Mouse (Mus musculus): ENCODE results near the gene Pi4ka. TPM values are rescaled to one million over a fixed set of nuclear protein-coding genes. Genes with fewer than 3 reads are reported as not detected.

Gene Pi4ka
- polyA plus RNA-seq, 1 experiment from 2014 or later = 15.5 TPM

- Histone ChIP-seq H3K9me3 (ENCODE audit: control insufficient read depth, low read length) (no peaks in the 10 kb centered on the region), H3K9ac (ENCODE audit: low read length) (no peak overlapping the region), H3K27me3 (ENCODE audit: control insufficient read depth, insufficient read depth, low read length) (no peaks in the 10 kb centered on the region), H3K4me3 (ENCODE audit: low read depth, low read length) (no peak overlapping the region), H3K4me2 (replicated peaks; ENCODE audit: low read depth) (no peak overlapping the region), H3K36me3 (ENCODE audit: control insufficient read depth, insufficient read depth, low read length) (no peaks in the 10 kb centered on the region), H3K27ac (replicated peaks) (no peak overlapping the region), H3K4me1 (replicated peaks; ENCODE audit: control insufficient read depth, insufficient read depth) (no peaks in the 10 kb centered on the region; the same call in 1 of the 2 replicates)
- no peak for DNase-seq (ENCODE audit: low spot score)
- WGBS = 70% methylated on average over 1 of the region's 1 CpGs
- TF ChIP-seq CTCF (IDR thresholded peaks at IDR 0.05; ENCODE audit: low read depth) (no peak), EP300 (optimal IDR thresholded peaks at IDR 0.05) (no peak)
- ATAC-seq (ENCODE audit: low FRiP score, low TSS enrichment) = no peak
These were observed 161.1 kb downstream of the Pi4ka start for GRCm38 (mm10) chr16:17244996-17245395.

GRCm38 (mm10) chr16:17243731-17244130 lies 162.4 kb downstream of the Pi4ka start:
- H3K4me1 ChIP-seq (replicated peaks; ENCODE audit: control insufficient read depth, insufficient read depth) = no peaks in the 10 kb centered on the region; the same call in 1 of the 2 replicates
- ATAC-seq (ENCODE audit: low FRiP score, low TSS enrichment) = peak; percentile 52
- no peak overlapping the region for H3K4me2 ChIP-seq (replicated peaks; ENCODE audit: low read depth)
- 12% methylated on average over 1 of the region's 1 CpGs for WGBS
- H3K27me3 ChIP-seq (ENCODE audit: control insufficient read depth, insufficient read depth, low read length) = no peaks in the 10 kb centered on the region
- no peak for DNase-seq (ENCODE audit: low spot score)
- TF ChIP-seq CTCF (IDR thresholded peaks at IDR 0.05; ENCODE audit: low read depth) = no peak
- no peak for TF ChIP-seq EP300 (optimal IDR thresholded peaks at IDR 0.05)
- no peak overlapping the region for H3K27ac ChIP-seq (replicated peaks)
- no peaks in the 10 kb centered on the region for H3K36me3 ChIP-seq (ENCODE audit: control insufficient read depth, insufficient read depth, low read length)
- no peak overlapping the region for H3K4me3 ChIP-seq (ENCODE audit: low read depth, low read length)
- no peaks in the 10 kb centered on the region for H3K9me3 ChIP-seq (ENCODE audit: control insufficient read depth, low read length)
- H3K9ac ChIP-seq (ENCODE audit: low read length) = no peak overlapping the region

- 48% methylated on average over 2 of the region's 2 CpGs for WGBS
These were observed 166.7 kb downstream of the Pi4ka start for GRCm38 (mm10) chr16:17239409-17239808.

GRCm38 (mm10) chr16:17237634-17238033 lies 168.5 kb downstream of the Pi4ka start:
- H3K4me1 ChIP-seq (replicated peaks; ENCODE audit: control insufficient read depth, insufficient read depth) = peaks cover 14% of the 10 kb centered on the region
- ATAC-seq (ENCODE audit: low FRiP score, low TSS enrichment) = no peak

More at GRCm38 (mm10) chr16:17239409-17239808, 166.7 kb downstream of the Pi4ka start:
- Histone ChIP-seq H3K4me3 (ENCODE audit: low read depth, low read length) (no peak overlapping the region), H3K27me3 (ENCODE audit: control insufficient read depth, insufficient read depth, low read length) (no peaks in the 10 kb centered on the region), H3K27ac (replicated peaks) (no peak overlapping the region), H3K4me2 (replicated peaks; ENCODE audit: low read depth) (no peak overlapping the region), H3K36me3 (ENCODE audit: control insufficient read depth, insufficient read depth, low read length) (no peaks in the 10 kb centered on the region), H3K9me3 (ENCODE audit: control insufficient read depth, low read length) (no peaks in the 10 kb centered on the region), H3K9ac (ENCODE audit: low read length) (no peak overlapping the region), H3K4me1 (replicated peaks; ENCODE audit: control insufficient read depth, insufficient read depth) (peaks cover 14% of the 10 kb centered on the region)
- no peak for TF ChIP-seq EP300 (optimal IDR thresholded peaks at IDR 0.05)
- no peak for TF ChIP-seq CTCF (IDR thresholded peaks at IDR 0.05; ENCODE audit: low read depth)
- ATAC-seq (ENCODE audit: low FRiP score, low TSS enrichment) (no peak), DNase-seq (ENCODE audit: low spot score) (no peak)

GRCm38 (mm10) chr16:17234916-17235665 lies 171.0 kb downstream of the Pi4ka start:
- WGBS = 13% methylated on average over 9 of the region's 9 CpGs
- Histone ChIP-seq H3K27ac (replicated peaks) (peak overlapping the region; percentile 97), H3K36me3 (ENCODE audit: control insufficient read depth, insufficient read depth, low read length) (no peaks in the 10 kb centered on the region), H3K4me3 (ENCODE audit: low read depth, low read length) (peak overlapping the region; percentile 97), H3K27me3 (ENCODE audit: control insufficient read depth, insufficient read depth, low read length) (no peaks in the 10 kb centered on the region), H3K4me1 (replicated peaks; ENCODE audit: control insufficient read depth, insufficient read depth) (peaks cover 14% of the 10 kb centered on the region), H3K4me2 (replicated peaks; ENCODE audit: low read depth) (peak overlapping the region; percentile 98), H3K9ac (ENCODE audit: low read length) (peak overlapping the region; percentile 97), H3K9me3 (ENCODE audit: control insufficient read depth, low read length) (no peaks in the 10 kb centered on the region)
- DNase-seq (ENCODE audit: low spot score) (peak; percentile 48), ATAC-seq (ENCODE audit: low FRiP score, low TSS enrichment) (no peak)
- peak; percentile 26 for TF ChIP-seq EP300 (optimal IDR thresholded peaks at IDR 0.05)
- TF ChIP-seq CTCF (IDR thresholded peaks at IDR 0.05; ENCODE audit: low read depth) = no peak

More at GRCm38 (mm10) chr16:17237634-17238033, 168.5 kb downstream of the Pi4ka start:
- no peak overlapping the region for H3K4me3 ChIP-seq (ENCODE audit: low read depth, low read length)
- no peak overlapping the region for H3K27ac ChIP-seq (replicated peaks)
- TF ChIP-seq CTCF (IDR thresholded peaks at IDR 0.05; ENCODE audit: low read depth) = no peak
- no peak for TF ChIP-seq EP300 (optimal IDR thresholded peaks at IDR 0.05)
- no peaks in the 10 kb centered on the region for H3K36me3 ChIP-seq (ENCODE audit: control insufficient read depth, insufficient read depth, low read length)
- no peak overlapping the region for H3K4me2 ChIP-seq (replicated peaks; ENCODE audit: low read depth)
- peak; percentile 46 for DNase-seq (ENCODE audit: low spot score)
- no peak overlapping the region for H3K9ac ChIP-seq (ENCODE audit: low read length)
- no peaks in the 10 kb centered on the region for H3K27me3 ChIP-seq (ENCODE audit: control insufficient read depth, insufficient read depth, low read length)
- H3K9me3 ChIP-seq (ENCODE audit: control insufficient read depth, low read length) = no peaks in the 10 kb centered on the region
- 69% methylated on average over 3 of the region's 3 CpGs for WGBS

GRCm38 (mm10) chr16:17234499-17234895 lies 171.6 kb downstream of the Pi4ka start:
- H3K4me1 ChIP-seq (replicated peaks; ENCODE audit: control insufficient read depth, insufficient read depth) = peaks cover 14% of the 10 kb centered on the region
- no peaks in the 10 kb centered on the region for H3K9me3 ChIP-seq (ENCODE audit: control insufficient read depth, low read length)
- H3K4me3 ChIP-seq (ENCODE audit: low read depth, low read length) = peak overlapping the region; percentile 97
- peak overlapping the region; percentile 97 for H3K9ac ChIP-seq (ENCODE audit: low read length)
- TF ChIP-seq CTCF (IDR thresholded peaks at IDR 0.05; ENCODE audit: low read depth) = no peak
- TF ChIP-seq EP300 (optimal IDR thresholded peaks at IDR 0.05) = no peak
- peak overlapping the region; percentile 98 for H3K4me2 ChIP-seq (replicated peaks; ENCODE audit: low read depth)
- ATAC-seq (ENCODE audit: low FRiP score, low TSS enrichment) (0 out of 2 replicates have a peak, but pooled peaks have one; percentile 3), DNase-seq (ENCODE audit: low spot score) (peak; percentile 73)
- H3K36me3 ChIP-seq (ENCODE audit: control insufficient read depth, insufficient read depth, low read length) = no peaks in the 10 kb centered on the region
- H3K27me3 ChIP-seq (ENCODE audit: control insufficient read depth, insufficient read depth, low read length) = no peaks in the 10 kb centered on the region
- H3K27ac ChIP-seq (replicated peaks) = peak overlapping the region; percentile 97
- WGBS = 2% methylated on average over 12 of the region's 12 CpGs

Data from stomach, postnatal 0 days (tissue).